Mouse (Mus musculus): ENCODE measurements around the gene Shisal1. TPM values are rescaled to one million over a fixed set of nuclear protein-coding genes. Genes with fewer than 3 reads are reported as not detected.

The Shisal1 gene
- polyA plus RNA-seq, 1 experiment from 2014 or later, result 2.1 TPM

Other genes starting within 250 kb of the Shisal1 start
- 3.9 TPM in 2 replicates for gene Parvb, start 215.1 kb downstream of the Shisal1 start, polyA plus RNA-seq (2014; fragmentation: Nextera tagmentation; extraction: Ambion mirVana)
- 0.70 and 0.94 TPM in 2 replicates for gene Parvg, start 123.1 kb downstream of the Shisal1 start, polyA plus RNA-seq (2014; fragmentation: Nextera tagmentation; extraction: Ambion mirVana)
- gene Rtl6, start 110.7 kb upstream of the Shisal1 start, polyA plus RNA-seq (2014; fragmentation: Nextera tagmentation; extraction: Ambion mirVana), result 5.7 and 9.5 TPM in 2 replicates
- gene Prr5, start 222.5 kb upstream of the Shisal1 start, polyA plus RNA-seq (2014; fragmentation: Nextera tagmentation; extraction: Ambion mirVana), result 27.2 and 34.8 TPM in 2 replicates

Measured in kidney, embryonic 14.5 days (tissue).